Mouse (Mus musculus) left cerebral cortex, postnatal 14 days (tissue): ENCODE measurements around the gene Nemp1. TPM values are rescaled to one million over a fixed set of nuclear protein-coding genes. Genes with fewer than 3 reads are reported as not detected.

Experiments used
- DNase-seq, 2 experiments: peaks; one replicate each; pipeline ENCODE4 v3.0.0; 2021 to 2022; ENCODE audit warnings: low spot score in 2 of 2, mixed read lengths in 1 of 2
- intact Hi-C: fragments of 180-260 bp; cut with DNase I; formaldehyde crosslinking; loops from one replicate; pipeline ENCODE4 v1.15.1; 2025
- total RNA-seq, 2 experiments: library from RNA; stranded (reverse); gene quantifications; 2 replicates each; pipeline ENCODE4 v1.2.3; 2021

Gene Nemp1
- total RNA-seq, 2 experiments from 2014 or later: 3.9 to 4.6 TPM

DNA sequence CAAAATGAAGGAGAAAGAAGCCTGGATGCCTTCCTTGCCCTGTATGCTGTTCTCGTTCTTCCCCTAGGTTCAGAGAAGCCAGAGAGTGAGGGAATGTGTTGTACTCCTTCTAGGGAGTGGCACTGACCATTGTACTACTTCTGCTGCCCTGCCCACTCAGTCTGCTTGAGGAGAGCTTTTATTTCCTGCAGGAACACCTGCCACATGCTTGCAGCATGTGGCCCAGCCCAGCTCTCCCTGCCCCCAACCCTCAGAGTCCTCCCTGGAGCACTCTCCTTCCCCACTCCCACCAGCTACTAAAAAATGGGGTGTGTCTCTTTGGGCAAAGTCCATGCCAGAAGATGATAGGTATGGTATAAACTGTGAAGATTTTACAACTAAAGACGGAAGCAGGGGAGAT is 37.6 kb downstream of the Nemp1 start:
- DNase-seq: no peak
- intact Hi-C loops: no loop called here

GRCm38 (mm10) chr10:127704766-127705220 is 38.1 kb downstream of the Nemp1 start, which contains the start of gene Myo1a:
TSS of gene Myo1a (plus strand) at chr10:127705170.
- intact Hi-C loops: no loop called here
- DNase-seq: no peak

DNA sequence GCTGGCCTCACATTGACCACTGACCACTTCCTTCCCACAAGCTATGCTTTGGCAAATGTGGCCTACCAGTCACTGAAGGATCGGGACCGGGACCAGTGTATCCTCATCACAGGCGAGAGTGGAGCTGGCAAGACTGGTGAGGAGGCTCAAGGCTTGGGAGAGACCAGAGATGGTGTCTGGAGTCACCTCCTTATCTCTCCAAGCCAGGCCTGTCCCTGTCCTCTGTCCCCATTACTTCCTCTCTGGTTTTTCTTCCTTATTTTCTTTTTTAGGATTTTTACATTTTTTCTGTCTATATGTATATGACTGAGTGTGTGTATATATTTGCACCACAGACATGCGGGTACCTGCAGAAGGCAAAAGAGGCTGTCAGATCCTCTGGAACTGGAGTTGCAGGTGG is 39.1 kb downstream of the Nemp1 start:
- intact Hi-C loops: no loop called here
- no peak for DNase-seq

DNA sequence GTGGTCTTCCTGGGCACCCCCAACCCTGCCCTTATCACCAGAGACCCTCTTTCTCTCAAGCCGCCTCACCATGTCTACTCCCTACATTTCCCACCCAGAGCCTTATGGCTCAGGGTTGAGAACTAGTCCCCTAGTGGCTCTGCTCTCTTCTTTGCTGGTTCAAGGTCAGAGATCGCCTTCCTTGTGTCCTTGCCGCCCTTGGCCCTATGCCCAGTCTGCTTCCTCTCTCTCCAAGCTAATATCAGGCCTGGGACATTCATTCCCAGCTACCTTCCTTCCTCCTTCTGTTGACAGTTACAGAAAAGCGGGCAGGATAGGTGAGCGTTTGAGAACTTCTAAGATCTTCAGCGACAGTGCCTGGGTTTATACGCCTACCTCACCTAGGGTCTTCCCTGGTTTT is 41.0 kb downstream of the Nemp1 start:
- no peak for DNase-seq
- intact Hi-C loops: no loop called here

DNA sequence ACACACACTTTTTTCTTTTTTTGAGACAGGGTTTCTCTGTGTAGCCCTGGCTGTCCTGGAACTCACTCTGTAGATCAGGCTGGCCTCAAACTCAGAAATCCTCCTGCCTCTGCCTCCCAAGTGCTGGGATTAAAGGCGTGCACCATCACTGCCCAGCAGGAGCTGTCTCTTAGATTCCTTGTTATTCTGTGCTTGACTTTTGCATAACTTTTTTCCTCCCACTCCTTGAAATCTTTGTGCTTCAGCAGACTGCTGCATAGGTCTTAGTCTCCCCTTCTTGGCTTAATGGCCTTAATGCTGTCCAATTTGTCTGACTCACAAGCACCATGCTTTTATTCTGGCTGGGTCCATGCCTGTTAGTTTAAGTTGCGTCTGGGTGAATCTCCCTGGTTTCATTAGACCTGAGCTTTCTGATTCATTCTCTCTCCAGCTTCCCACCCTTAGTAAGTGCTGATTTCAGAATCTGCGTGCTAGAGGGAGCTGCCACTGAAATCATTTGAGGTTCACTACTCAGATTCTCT is 42.2 kb downstream of the Nemp1 start:
- intact Hi-C loops: no loop called here
- no peak for DNase-seq

GRCm38 (mm10) chr10:127710331-127710730 is 43.6 kb downstream of the Nemp1 start:
- intact Hi-C loops: no loop called here

GRCm38 (mm10) chr10:127712736-127713135 is 46.0 kb downstream of the Nemp1 start:
- intact Hi-C loops: no loop called here
- no peak for DNase-seq

More at GRCm38 (mm10) chr10:127710331-127710730, 43.6 kb downstream of the Nemp1 start:
- DNase-seq: no peak

DNA sequence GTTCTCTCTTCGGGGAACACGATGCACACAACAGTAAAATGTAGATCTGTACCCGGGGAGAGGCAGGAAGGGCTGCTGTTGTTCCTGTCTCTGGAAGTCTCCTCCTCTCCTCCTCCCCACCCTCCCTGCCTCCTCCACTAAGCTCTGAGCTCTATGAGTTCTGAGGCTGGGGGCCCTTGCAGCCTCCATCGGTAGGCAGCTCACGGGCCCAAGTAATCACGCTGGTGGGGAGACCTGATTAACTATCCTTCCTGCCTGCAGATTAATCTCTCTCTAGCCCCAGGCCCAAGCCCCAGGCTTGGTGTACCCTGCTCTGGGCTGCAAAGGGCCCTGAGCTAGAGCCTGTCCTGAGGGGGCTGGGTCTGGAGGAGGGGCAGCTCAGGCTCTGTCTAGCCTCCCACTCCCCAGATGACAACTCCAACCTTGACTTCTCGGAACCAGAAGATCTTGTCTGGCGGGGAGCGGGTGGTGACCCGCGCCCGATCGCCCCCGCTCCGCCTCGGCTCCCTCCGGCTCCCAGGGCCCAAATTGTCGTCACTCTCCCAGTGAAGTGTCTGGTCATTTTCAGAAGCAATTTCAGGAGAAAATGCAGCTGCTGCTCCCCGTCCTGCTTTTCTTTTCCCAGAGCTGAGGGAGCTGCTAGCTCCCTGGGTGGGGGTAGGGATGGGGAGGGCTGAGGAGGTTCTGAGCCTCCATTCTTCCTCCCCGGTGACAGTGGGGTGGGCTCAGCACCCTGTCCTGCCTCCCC is 55.1 kb downstream of the Nemp1 start:
- no peak for DNase-seq
- intact Hi-C loops: no loop called here

GRCm38 (mm10) chr10:127724178-127724577 is 57.5 kb downstream of the Nemp1 start, which contains the start of gene Tac2:
TSS of gene Tac2 (plus strand) at chr10:127724478.
- no peak for DNase-seq
- intact Hi-C loops: no loop called here

DNA sequence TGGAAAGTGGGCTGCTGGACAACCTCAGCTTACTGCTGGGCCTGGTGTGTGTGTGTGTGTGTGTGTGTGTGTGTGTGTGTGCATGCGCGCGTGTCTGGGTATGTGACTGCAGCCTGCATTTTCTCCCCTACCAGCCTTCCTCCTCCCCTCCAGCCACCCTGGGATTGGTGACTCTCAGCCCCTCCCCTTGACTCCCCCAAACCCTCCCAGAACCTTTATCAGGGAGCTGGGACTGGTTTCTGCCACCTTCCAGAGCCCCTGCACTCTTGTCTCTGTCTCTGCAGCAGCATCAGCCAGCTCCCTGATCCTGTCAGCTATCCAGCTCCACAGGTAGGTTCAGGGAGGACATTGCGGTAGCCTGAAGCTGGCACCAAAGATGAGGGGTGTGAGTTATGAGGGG is 58.4 kb downstream of the Nemp1 start:
- no peak for DNase-seq
- intact Hi-C loops: no loop called here

GRCm38 (mm10) chr10:127728437-127728836 is 61.7 kb downstream of the Nemp1 start:
- intact Hi-C loops: no loop called here
- DNase-seq: peak; percentile 37 to 42

- no peak for DNase-seq
- intact Hi-C loops: loop anchor here (5.0 kb wide), 1 partner anchor 53 kb away; no protein-coding TSS in a partner anchor
These were observed 63.7 kb downstream of the Nemp1 start for GRCm38 (mm10) chr10:127730285-127730932.

DNA sequence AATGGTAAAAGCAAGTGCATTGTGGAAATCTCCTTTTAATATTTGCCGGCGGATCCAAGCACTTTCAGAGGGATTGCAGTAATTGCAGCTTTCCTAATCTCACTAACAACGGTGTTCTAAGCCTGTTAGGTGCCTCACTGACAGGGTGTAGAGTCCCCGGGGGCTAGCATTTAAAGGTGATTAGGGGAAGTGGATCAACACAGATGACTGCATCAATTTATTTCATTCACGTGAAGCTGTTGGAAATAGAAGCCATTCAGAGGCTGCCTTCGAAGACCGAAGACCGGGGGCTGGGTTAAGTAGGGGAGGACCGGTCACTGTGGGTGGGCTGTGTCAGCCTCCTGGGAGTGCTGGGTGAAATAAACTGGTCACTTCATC is 64.2 kb downstream of the Nemp1 start:
- intact Hi-C loops: loop anchor here (5.0 kb wide), 1 partner anchor 54 kb away; no protein-coding TSS in a partner anchor
- DNase-seq: no peak

- no peak for DNase-seq
- intact Hi-C loops: loop anchor here (5.0 kb wide), 1 partner anchor 54 kb away; no protein-coding TSS in a partner anchor
These were observed 64.7 kb downstream of the Nemp1 start for GRCm38 (mm10) chr10:127731397-127731796.

- no peak for DNase-seq
- intact Hi-C loops: loop anchor here (2.0 to 5.0 kb wide), 2 partner anchors 57 to 94 kb away; no protein-coding TSS in a partner anchor
These were observed 67.7 kb downstream of the Nemp1 start for GRCm38 (mm10) chr10:127734434-127734833.

DNA sequence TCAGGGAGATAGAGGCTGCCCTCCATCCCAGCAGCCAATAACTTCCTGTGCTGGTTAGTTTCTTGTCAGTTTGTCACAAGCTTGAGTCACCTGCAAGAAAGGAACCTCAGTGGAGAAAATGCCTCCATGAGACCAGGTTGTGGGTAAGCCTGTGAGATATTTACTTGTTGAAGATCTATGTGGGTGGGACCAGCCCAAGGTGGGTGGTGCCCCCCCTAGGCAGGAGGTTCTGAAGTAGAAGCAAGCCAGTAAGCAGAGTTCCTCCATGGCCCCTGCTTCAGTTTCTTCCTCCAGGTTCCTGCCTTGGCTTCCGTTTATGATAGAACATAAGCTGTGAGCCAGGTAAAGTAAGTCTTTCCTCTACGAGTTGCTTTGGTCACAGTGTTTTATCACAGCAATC is 69.6 kb downstream of the Nemp1 start:
- intact Hi-C loops: loop anchor here (5.0 kb wide), 1 partner anchor 271 kb away; the partner anchor contains the start of gene Hsd17b6
- DNase-seq: no peak

GRCm38 (mm10) chr10:127736916-127737315 is 70.2 kb downstream of the Nemp1 start:
- intact Hi-C loops: loop anchor here (5.0 kb wide), 1 partner anchor 270 kb away; the partner anchor contains the start of gene Hsd17b6
- no peak for DNase-seq

DNA sequence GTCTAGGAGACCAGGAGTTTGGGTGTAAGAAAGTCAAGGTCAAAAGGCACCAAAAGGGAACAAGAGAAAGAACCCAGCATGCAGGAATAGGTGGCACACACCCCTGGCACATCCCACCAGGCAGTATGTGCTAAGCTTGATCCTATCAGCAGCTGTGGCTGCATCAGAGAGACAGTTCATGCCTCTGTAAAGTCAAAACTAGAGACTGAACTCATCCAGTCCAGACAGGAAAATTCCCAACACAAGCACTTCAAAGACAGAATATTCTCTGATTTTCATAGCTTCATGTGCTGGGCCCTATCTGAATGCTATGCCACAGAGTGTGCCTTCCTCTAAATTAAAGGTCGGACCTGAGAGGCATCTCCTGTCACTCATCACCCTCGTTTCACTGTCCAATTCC is 70.9 kb downstream of the Nemp1 start:
- intact Hi-C loops: loop anchor here (5.0 kb wide), 1 partner anchor 270 kb away; the partner anchor contains the start of gene Hsd17b6
- no peak for DNase-seq

GRCm38 (mm10) chr10:127738151-127738882 is 71.6 kb downstream of the Nemp1 start:
- intact Hi-C loops: loop anchor here (2.0 to 5.0 kb wide), 2 partner anchors 198 to 269 kb away; partner anchors contain the start of gene Hsd17b6
- no peak for DNase-seq
